Mouse (Mus musculus) MEL (cell line): ENCODE results near the gene Npw. TPM values are rescaled to one million over a fixed set of nuclear protein-coding genes. Genes with fewer than 3 reads are reported as not detected.

Source experiments
- DNase-seq: peaks from one replicate; pipeline ENCODE4 v3.0.0; 2011; ENCODE audit warnings: low read depth, low spot score
- H3K27ac ChIP-seq: 2 replicates; pipeline ENCODE4 v1.5.1; 2012; ENCODE audit warnings: low read depth, mild to moderate bottlenecking, control low read depth, low read length, moderate library complexity; ENCODE audit not compliant: control insufficient read depth
- H3K27me3 ChIP-seq, 2 experiments: fragments of 150-350 bp in 1 of 2; sonication (generic) in 1 of 2; 2 replicates each; pipeline ENCODE4 v1.6.1; 2012; ENCODE audit warnings: low read length in 2 of 2, mild to moderate bottlenecking in 2 of 2, improper control_type of control experiment in 1 of 2, moderate library complexity in 1 of 2; ENCODE audit not compliant: insufficient read depth in 2 of 2, control insufficient read depth in 1 of 2
- H3K36me3 ChIP-seq, 2 experiments: 2 replicates each; pipeline ENCODE4 v1.6.1; 2012 to 2014; ENCODE audit warnings: low read length in 2 of 2, improper control_type of control experiment in 1 of 2, inconsistent platforms in 1 of 2, mild to moderate bottlenecking in 1 of 2; ENCODE audit not compliant: insufficient read depth in 2 of 2, control insufficient read depth in 1 of 2
- H3K4me1 ChIP-seq, 2 experiments: fragments of 150-350 bp in 1 of 2; sonication (generic) in 1 of 2; 2 replicates each; pipeline ENCODE4 v1.6.1; 2012; ENCODE audit warnings: low read length in 2 of 2, improper control_type of control experiment in 1 of 2, mild to moderate bottlenecking in 1 of 2; ENCODE audit not compliant: insufficient read depth in 2 of 2, control insufficient read depth in 1 of 2
- H3K4me3 ChIP-seq, 2 experiments: fragments of 150-350 bp in 1 of 2; sonication (generic) in 1 of 2; 2 replicates each; pipeline ENCODE4 v1.5.1; 2012; ENCODE audit warnings: low read depth in 2 of 2, low read length in 2 of 2, mild to moderate bottlenecking in 2 of 2, moderate library complexity in 2 of 2, control low read depth in 1 of 2, improper control_type of control experiment in 1 of 2; ENCODE audit not compliant: control insufficient read depth in 1 of 2, insufficient read depth in 1 of 2
- H3K79me2 ChIP-seq: 2 replicates; pipeline ENCODE4 v1.6.1; 2012; ENCODE audit warnings: mild to moderate bottlenecking, low read length, moderate library complexity; ENCODE audit not compliant: control insufficient read depth, poor library complexity, insufficient read depth
- H3K9ac ChIP-seq: 2 replicates; pipeline ENCODE4 v1.6.1; 2012; ENCODE audit warnings: low read depth, mild to moderate bottlenecking, control low read depth, low read length, moderate library complexity; ENCODE audit not compliant: control insufficient read depth, poor library complexity, severe bottlenecking
- H3K9me3 ChIP-seq: fragments of 150-350 bp; sonication (generic); replicated peaks from 2 replicates; pipeline ENCODE4 v1.6.1; 2012; ENCODE audit warnings: mild to moderate bottlenecking, low read length, improper control_type of control experiment, moderate library complexity; ENCODE audit not compliant: insufficient read depth
- BHLHE40 ChIP-seq: IDR thresholded peaks from 2 replicates; pipeline ENCODE4 v1.6.1; 2012; ENCODE audit warnings: low read depth, mild to moderate bottlenecking, inconsistent platforms, low read length, improper control_type of control experiment, borderline replicate concordance
- CHD1 ChIP-seq: IDR thresholded peaks from 2 replicates; pipeline ENCODE4 v1.6.1; 2012; ENCODE audit warnings: low read depth, mild to moderate bottlenecking, inconsistent platforms, low read length, improper control_type of control experiment
- CHD2 ChIP-seq: IDR thresholded peaks from 2 replicates; pipeline ENCODE4 v1.6.1; 2011; ENCODE audit warnings: low read length, improper control_type of control experiment
- HCFC1 ChIP-seq: IDR thresholded peaks from 2 replicates; pipeline ENCODE4 v1.6.1; 2012; ENCODE audit warnings: low read depth, mild to moderate bottlenecking, inconsistent platforms, low read length, improper control_type of control experiment, moderate library complexity
- JUND ChIP-seq: IDR thresholded peaks from 2 replicates; pipeline ENCODE4 v1.6.1; 2011; ENCODE audit warnings: low read depth, mild to moderate bottlenecking, improper control_type of control experiment, low read length
- MAZ ChIP-seq: IDR thresholded peaks from 2 replicates; pipeline ENCODE4 v1.6.1; 2012; ENCODE audit warnings: low read depth, mild to moderate bottlenecking, inconsistent platforms, low read length, improper control_type of control experiment
- MEF2A ChIP-seq: IDR thresholded peaks from 2 replicates; pipeline ENCODE4 v1.6.1; 2014; ENCODE audit warnings: low read depth, mild to moderate bottlenecking, inconsistent platforms, low read length, improper control_type of control experiment; ENCODE audit not compliant: poor library complexity, insufficient replicate concordance, severe bottlenecking; ENCODE audit errors: extremely low read depth
- MXI1 ChIP-seq: IDR thresholded peaks from 2 replicates; pipeline ENCODE4 v1.6.1; 2011; ENCODE audit warnings: mild to moderate bottlenecking, low read depth, low read length, improper control_type of control experiment
- NRF1 ChIP-seq: IDR thresholded peaks from 2 replicates; pipeline ENCODE4 v1.6.1; 2014; ENCODE audit warnings: low read depth, mild to moderate bottlenecking, inconsistent platforms, low read length, improper control_type of control experiment, moderate library complexity; ENCODE audit not compliant: poor library complexity, insufficient read depth, severe bottlenecking
- POLR2AphosphoS5 ChIP-seq: IDR thresholded peaks from 2 replicates; pipeline ENCODE4 v1.6.1; 2012; ENCODE audit warnings: low read depth, borderline replicate concordance, mild to moderate bottlenecking, inconsistent platforms, low read length, moderate library complexity, mixed read lengths
- RAD21 ChIP-seq: IDR thresholded peaks from 2 replicates; pipeline ENCODE4 v1.6.1; 2011; ENCODE audit warnings: mild to moderate bottlenecking, low read depth, low read length, improper control_type of control experiment
- RCOR1 ChIP-seq: IDR thresholded peaks from 2 replicates; pipeline ENCODE4 v1.6.1; 2012; ENCODE audit warnings: low read depth, mild to moderate bottlenecking, inconsistent platforms, low read length, improper control_type of control experiment
- USF1 ChIP-seq: IDR thresholded peaks from 2 replicates; pipeline ENCODE4 v1.6.1; 2014; ENCODE audit warnings: low read depth, mild to moderate bottlenecking, inconsistent platforms, low read length, improper control_type of control experiment, moderate library complexity
- ZMIZ1 ChIP-seq: IDR thresholded peaks from 2 replicates; pipeline ENCODE4 v1.6.1; 2012; ENCODE audit warnings: low read depth, mild to moderate bottlenecking, inconsistent platforms, low read length, improper control_type of control experiment, moderate library complexity
- ZNF384 ChIP-seq: IDR thresholded peaks from 2 replicates; pipeline ENCODE4 v1.6.1; 2012; ENCODE audit warnings: low read depth, mild to moderate bottlenecking, inconsistent platforms, low read length, improper control_type of control experiment
- polyA plus RNA-seq, 2 experiments: library from polyadenylated mRNA; stranded (reverse) in 1 of 2; unstranded in 1 of 2; fragments of >175 nt in 1 of 2; fragments of >200 nt in 1 of 2; gene quantifications; 2 replicates each; pipeline versions ENCODE4 v1.2.1 to v1.2.4; 2012; ENCODE audit warnings: low replicate concordance in 2 of 2, low read depth in 1 of 2; ENCODE audit not compliant: insufficient read length in 2 of 2, insufficient read depth in 1 of 2, missing spikeins in 1 of 2
- total RNA-seq: library from RNA; depleted of rRNA; stranded (reverse); fragments of 300-350 nt; gene quantifications from 2 replicates; pipeline ENCODE4 v1.2.3, GENCODE M21; 2012

Gene Npw
- total and polyA plus RNA-seq, 3 experiments = not detected

DNA sequence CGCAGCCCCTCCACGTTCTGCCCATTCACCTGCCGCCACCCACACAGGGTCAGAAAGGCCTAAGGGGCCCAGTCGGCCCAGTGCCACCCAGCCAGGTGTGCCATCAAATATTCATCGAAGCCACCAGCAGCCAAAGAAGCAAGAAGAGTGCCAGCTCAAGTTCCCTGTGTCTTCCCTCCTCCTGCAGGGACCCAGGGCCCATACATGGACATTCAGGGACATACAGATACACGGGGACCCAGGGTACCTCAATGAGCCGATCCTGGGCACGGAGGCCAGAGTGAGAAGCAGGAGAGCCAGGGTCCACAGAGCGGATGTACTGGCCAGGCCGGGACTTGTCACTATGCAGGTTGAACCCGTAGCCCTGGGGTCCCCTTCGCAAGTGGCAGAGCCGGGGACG is 16.3 kb downstream of the Npw start:
- Histone ChIP-seq H3K36me3 (no peaks in the 10 kb centered on the region), H3K9ac (no peak overlapping the region), H3K27me3 (0 out of 4 replicates have a peak, but pooled peaks cover 0 to 2% of the 10 kb centered on the region in 2 experiments), H3K79me2 (no peaks in the 10 kb centered on the region), H3K4me3 (no peak overlapping the region), H3K9me3 (no peaks in the 10 kb centered on the region), H3K27ac (no peak overlapping the region), H3K4me1 (peaks cover 0 to under 1% of the 10 kb centered on the region in 2 experiments; a peak in 1 of 4 replicates)
- no peak for DNase-seq
- TF ChIP-seq RCOR1 = no peak
- TF ChIP-seq CHD2 = no peak

GRCm38 (mm10) chr17:24640581-24640980 is 17.7 kb downstream of the Npw start:
- Histone ChIP-seq H3K4me3 (no peak overlapping the region), H3K27ac (no peak overlapping the region), H3K27me3 (no peaks in the 10 kb centered on the region), H3K4me1 (peaks cover 0 to 4% of the 10 kb centered on the region in 2 experiments; a peak in 1 of 4 replicates), H3K9me3 (no peaks in the 10 kb centered on the region), H3K9ac (no peak overlapping the region), H3K79me2 (no peaks in the 10 kb centered on the region), H3K36me3 (no peaks in the 10 kb centered on the region)
- DNase-seq = no peak
- no peak for TF ChIP-seq CHD1
- no peak for TF ChIP-seq NRF1
- TF ChIP-seq POLR2AphosphoS5 = no peak
- no peak for TF ChIP-seq MXI1
- no peak for TF ChIP-seq HCFC1
- no peak for TF ChIP-seq JUND
- TF ChIP-seq BHLHE40 = no peak
- TF ChIP-seq ZNF384 = no peak
- TF ChIP-seq USF1 = no peak
- TF ChIP-seq RAD21 = no peak

GRCm38 (mm10) chr17:24640119-24640518 is 18.1 kb downstream of the Npw start:
- no peak overlapping the region for H3K4me3 ChIP-seq
- no peaks in the 10 kb centered on the region for H3K27me3 ChIP-seq
- H3K79me2 ChIP-seq = no peaks in the 10 kb centered on the region
- TF ChIP-seq BHLHE40 = no peak
- no peak for TF ChIP-seq MAZ
- no peak for TF ChIP-seq JUND
- no peak for TF ChIP-seq ZMIZ1
- TF ChIP-seq MEF2A = no peak
- H3K9me3 ChIP-seq = no peaks in the 10 kb centered on the region
- H3K9ac ChIP-seq = no peak overlapping the region
- H3K4me1 ChIP-seq = peaks cover 2 to 4% of the 10 kb centered on the region in 2 experiments; a peak in 2 of 4 replicates
- DNase-seq = no peak
- H3K27ac ChIP-seq = no peak overlapping the region
- H3K36me3 ChIP-seq = no peaks in the 10 kb centered on the region
